Mouse (Mus musculus) retina, adult 2 months (tissue): ENCODE measurements around the gene Slc15a5.
"Not testable (repeated sequence)": the region's sequence is repeated elsewhere in the genome, so short reads cannot be mapped to it uniquely, and the experiment has no call there.

ENCODE experiments used
- DNase-seq: peaks from one replicate; pipeline ENCODE4 v3.0.0-alpha.2; 2012; ENCODE audit warnings: low read depth, low spot score

Gene Slc15a5

DNA sequence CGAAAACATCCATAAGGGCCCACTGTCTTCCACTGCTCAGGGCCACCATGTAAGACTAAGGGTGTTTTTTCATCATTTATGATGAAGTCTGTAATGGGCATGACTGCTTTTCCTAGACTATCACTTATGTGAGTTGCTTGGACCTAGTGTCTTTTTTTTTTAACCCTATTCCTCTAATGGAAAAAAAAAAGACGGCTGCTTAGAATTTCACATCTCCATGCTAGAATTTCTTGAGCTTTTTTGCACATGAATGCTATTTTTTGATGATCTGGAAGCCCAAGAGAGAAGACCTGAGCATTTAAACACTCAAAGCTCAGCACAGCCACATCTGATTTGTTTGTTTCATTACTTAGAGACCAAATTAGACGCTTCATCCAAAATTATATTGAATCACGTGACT, at the start of gene Slc15a5:
TSS of gene Slc15a5 (minus strand) at position 101 of the 400 bp plus-strand sequence.
- no peak for DNase-seq

DNA sequence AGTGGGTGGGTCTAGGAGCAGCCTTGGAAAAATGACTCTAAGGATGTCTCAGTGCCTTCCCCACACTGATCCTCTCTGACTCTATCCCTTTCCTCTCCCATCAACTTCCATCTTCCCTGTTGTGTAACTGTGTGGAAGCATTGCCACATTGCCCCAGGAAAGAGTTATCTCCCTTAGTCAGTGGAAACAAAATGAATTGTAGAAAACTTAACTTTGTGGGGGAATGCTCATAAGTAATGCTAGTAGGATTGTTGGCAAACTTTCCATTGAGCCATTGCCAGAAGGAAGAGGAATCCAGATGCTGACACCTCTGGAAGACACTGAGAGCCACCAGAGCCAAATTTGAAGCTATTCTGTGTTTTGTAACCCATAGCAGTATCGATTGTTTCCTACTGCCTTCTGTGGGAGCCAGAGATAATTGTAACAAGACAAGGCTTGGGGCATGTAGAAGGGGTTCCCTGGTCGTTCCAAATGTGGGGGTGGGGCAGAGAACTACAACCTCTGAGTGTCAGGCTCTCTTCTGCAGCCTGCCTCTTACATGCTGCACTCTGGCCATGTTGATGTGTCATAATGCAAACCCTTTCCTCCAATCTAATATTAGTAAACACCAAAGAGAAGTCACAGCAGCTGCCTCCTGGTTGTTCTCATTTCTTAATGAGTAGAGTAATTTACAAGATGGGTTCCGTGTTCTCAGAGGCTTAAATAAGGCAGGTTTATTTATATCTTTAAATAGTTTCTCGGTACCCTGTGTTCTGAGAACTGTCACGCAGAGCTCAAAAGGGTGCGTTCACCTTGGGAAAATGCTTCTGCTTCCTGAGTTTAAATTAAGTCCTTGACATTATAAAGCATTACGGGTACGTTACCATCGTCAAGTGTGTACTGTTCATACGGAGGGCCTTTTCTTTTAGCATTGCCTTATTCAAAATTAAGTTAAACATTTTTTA, 48.9 kb upstream of the Slc15a5 start:
- DNase-seq, result no peak

GRCm38 (mm10) chr6:138117496-138117895, 37.8 kb upstream of the Slc15a5 start:
- no peak for DNase-seq

DNA sequence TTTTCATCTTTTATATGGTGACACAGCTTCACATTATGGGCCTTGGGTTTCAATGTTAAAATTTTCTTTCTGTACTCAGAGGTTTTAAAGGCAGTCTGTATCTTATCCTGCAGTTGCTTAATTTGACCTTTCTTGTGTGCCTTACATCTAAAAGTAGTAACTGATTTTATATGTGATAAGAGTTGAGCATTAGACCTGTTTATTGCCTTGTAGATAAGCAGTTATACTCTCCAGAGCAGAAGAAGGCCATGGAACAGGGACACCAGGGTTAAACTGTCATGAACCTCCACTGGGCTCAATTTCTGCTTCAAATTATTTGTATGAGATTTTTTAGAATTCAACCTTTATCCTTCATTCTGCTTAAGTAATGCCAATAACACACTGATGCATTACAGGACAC, 24.8 kb upstream of the Slc15a5 start:
- DNase-seq, result no peak

GRCm38 (mm10) chr6:138102940-138103339, 23.2 kb upstream of the Slc15a5 start:
- DNase-seq, result no peak

DNA sequence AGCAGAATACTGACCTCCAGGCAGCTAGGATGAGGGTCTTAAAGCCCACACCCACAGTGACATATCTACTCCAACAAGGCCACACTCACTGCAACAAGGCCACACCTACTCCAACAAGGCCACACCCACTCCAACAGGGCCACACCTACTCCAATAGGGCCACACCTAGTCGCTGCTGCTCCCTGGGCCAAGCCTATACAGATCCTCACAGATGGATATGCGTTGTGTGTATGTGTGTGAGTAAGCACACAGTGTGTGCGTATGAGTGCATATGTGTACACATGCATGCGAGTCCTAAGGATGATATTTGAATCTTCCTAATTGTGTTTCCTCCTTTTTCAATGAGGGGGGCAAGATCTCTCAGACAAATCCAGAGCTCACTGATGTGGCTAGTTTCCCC, 22.1 kb upstream of the Slc15a5 start:
- no peak for DNase-seq

DNA sequence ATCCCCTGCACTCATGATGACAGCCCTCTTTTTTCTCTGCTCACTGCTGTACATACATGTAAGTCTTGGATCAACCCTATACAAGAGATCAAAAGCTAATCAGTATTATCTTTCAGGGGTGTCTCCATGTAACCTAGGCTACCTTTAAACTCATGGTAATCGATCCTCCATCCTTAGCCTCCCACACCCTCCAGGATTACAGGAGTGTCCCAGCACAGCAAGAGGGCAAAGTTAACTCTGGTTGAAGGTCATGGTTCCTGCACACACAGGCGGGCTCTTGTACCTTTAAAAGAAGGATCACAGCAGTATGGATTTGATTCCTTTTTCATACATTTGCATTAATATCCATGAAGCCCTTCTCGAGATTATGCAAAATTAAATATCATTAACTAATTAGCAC, 19.9 kb upstream of the Slc15a5 start:
- no peak for DNase-seq

DNA sequence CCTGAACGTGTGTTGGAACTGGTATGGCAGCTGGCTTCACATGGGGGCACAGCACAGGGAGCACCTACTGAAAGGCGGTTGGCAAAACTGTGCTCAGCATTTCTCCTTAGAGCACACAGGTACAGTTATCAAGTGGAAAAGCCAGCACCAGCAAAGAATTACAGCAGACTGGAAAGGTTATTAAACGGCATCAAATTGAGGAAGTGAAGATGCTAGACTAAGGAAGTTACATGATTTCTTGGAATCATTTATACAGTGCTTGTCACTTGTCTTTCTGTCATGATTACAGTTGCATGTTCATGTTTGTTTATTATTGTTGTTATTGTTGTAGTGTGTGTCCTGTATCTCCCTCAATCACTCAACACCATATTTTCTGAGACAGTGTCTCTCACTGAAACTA, 15.3 kb upstream of the Slc15a5 start:
- no peak for DNase-seq

- no peak for DNase-seq
Measured at GRCm38 (mm10) chr6:138092432-138092831, 12.7 kb upstream of the Slc15a5 start.

- no peak for DNase-seq
Measured at GRCm38 (mm10) chr6:138089084-138089483, 9.4 kb upstream of the Slc15a5 start.

DNA sequence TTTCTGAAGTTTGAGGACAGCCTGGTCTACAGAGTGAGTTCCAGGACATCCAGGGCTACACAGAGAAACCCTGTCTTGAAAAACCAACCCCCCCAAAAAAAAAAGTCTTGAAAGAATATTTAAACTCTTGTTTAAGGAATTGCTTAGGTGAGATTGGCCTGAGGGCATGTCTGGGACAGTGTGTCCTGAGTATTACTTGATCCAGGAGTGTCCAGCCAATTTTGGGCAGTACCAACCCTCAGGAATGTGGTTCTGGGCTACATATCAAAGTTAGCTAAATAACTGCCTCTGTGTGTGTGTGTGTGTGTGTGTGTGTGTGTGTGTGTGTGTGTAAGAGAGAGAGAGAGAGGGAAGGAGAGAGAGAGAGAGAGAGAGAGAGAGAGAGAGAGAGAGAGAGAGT, 6.7 kb upstream of the Slc15a5 start:
- DNase-seq, result not testable (repeated sequence)

- no peak for DNase-seq
Measured at GRCm38 (mm10) chr6:138080778-138081549, 1.2 kb upstream of the Slc15a5 start.

GRCm38 (mm10) chr6:138077681-138078439, 1.9 kb downstream of the Slc15a5 start:
- no peak for DNase-seq

DNA sequence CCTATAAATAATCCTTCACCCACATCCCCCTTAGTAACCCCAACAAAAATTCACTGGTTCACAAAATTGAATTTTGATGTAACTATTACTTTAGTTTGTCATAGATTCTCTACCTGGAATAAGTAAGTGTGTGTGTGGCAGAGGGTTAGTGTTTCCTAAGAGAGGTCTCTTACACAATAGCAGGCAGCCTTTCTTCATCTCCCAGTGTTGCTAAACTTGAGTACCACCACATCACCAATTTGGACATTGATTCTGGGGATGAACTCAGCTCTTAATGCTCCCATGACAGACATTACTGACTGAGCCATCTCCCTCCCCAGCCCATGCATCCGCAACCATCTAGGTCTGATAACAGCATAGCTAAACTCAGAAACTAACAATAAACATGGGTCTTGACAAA, 4.0 kb downstream of the Slc15a5 start:
- no peak for DNase-seq

DNA sequence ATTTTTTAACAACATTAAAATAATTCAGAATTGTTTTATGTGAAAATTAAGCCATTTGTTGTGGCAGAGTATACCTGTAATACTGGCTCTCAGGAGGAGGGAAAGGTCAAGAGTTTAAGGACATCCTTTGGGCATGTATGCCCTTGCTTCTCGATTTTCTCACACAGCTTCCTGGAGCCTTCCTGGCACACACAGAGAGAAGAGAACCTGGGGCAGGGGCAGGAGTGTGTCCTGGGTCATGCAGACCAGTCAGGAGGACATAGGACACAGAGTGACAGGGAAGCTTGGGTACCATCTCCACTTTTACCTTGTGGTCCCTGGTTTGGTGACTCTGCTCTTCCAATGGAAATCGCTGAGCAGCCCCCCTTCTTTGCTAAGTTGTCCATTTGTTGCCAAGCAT, 6.2 kb downstream of the Slc15a5 start:
- no peak for DNase-seq

DNA sequence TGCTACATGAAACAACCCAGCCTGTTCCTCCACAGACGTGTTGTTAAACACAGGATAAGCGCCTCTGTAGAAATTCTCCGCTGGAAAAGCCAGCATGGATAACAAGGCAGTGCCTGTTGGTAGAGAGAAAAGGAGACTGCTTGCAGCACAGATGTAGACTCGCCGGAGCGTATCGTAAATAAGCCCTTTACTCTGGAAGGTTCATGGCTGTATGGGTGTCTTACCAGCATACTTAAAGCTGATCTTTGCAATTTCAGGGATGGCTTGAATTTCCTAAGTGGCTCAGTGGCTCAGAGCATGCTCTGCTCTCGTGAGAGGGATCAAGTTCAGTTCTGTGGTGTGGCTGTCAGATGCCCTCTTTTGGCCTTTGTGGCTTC, 6.8 kb downstream of the Slc15a5 start:
- no peak for DNase-seq

GRCm38 (mm10) chr6:138072110-138072962, 7.4 kb downstream of the Slc15a5 start:
- no peak for DNase-seq

DNA sequence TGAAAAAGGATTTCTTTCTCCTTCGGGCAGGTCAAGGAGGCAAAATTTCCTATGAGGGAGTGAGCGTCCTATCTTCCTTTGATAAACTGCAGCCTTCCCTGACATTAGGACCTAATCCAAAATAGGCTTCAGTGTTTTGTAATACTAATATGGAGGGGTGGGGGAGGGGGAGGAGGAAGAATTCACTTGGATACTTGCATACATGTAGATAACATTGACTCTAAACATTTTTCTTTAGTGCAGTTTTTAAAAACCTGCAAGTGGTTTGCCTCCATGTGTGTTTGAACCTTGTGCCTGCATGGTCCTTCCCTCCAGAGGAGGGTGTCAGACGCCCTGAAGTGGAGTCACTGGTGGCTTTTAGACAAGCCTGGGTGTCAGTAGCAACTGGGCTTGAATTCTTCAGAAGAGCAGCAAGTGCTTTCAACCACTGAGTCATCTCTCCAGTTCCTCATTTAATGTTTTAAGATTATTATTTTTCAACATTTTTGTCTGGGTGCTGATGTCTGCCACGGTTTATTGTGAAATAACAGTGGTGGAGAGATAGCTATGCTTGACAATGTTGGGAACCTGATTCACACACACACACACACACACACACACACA, 8.1 kb downstream of the Slc15a5 start:
- DNase-seq, result no peak

DNA sequence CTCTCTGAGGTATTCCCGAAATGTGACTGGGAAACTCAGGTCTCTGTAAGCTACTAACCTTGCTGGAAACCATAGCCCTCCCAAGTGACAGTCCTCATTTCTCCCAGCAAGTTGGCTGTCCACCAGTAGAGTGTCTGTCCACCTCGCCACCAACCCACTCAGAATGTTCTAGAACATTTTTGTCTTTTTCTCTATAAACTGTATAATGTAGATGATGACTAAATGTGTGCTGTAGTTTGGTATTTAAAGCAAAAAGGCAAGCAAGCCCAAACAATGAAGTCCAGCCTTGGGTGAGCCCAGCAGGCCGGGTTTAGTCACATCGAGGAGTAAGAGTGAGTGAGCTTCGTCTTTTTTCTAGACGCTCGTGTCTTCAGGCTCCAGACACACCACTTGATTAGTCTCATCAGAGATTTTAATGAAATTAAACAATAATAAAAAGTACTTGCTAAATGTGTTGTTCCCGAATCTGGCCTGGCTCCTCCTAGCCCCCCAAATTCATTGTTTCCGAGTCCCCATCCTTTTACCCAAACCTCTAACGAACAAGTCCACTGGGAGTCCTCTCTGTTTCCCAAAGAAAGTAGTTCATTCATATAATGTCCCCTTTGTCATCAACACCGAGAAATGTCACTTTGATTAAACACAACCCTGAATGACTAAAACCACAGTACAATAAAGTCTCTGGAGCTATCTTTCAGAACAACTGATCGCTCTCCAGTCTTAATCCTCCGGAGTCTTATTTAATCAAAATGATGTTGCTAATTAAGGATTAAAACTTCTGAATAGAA, 8.8 kb downstream of the Slc15a5 start:
- DNase-seq, result no peak

GRCm38 (mm10) chr6:138069921-138070320, 9.8 kb downstream of the Slc15a5 start:
- no peak for DNase-seq
